Mouse (Mus musculus): ENCODE results near the gene Hnrnpr.

GRCm38 (mm10) chr4:136311042-136311999, 579 bp downstream of the Hnrnpr start:
- TF ChIP-seq POLR2A (IDR thresholded peaks at IDR 0.05; ENCODE audit: insufficient read depth, low read depth, low read length) (no peak; the same call in 1 of the 2 replicates), CTCF (IDR thresholded peaks at IDR 0.05; ENCODE audit: insufficient read depth, low read depth, low read length) (no peak; the same call in 1 of the 2 replicates)
